Mouse (Mus musculus) limb, embryonic 14.5 days (tissue): ENCODE results near the gene Chn2. TPM values are rescaled to one million over a fixed set of nuclear protein-coding genes. Genes with fewer than 3 reads are reported as not detected.

Experiments used
- ATAC-seq: fragments of 200-750 bp; cut with Nextera tagmentation; 2 replicates; pipeline ENCODE4 v1.8.0; 2017; ENCODE audit warnings: low read depth, moderate number of reproducible peaks, moderate TSS enrichment; ENCODE audit not compliant: low FRiP score
- DNase-seq: peaks from one replicate; pipeline ENCODE4 v3.0.0-alpha.2; 2015; ENCODE audit warnings: low spot score
- H3K27ac ChIP-seq: fragments of 300-500 bp; sonication (generic); replicated peaks from 2 replicates; pipeline ENCODE4 v1.5.1; 2014; ENCODE audit warnings: low read depth, mild to moderate bottlenecking, low read length, moderate library complexity, mixed read lengths
- H3K27me3 ChIP-seq: fragments of 300-500 bp; sonication (generic); 2 replicates; pipeline ENCODE4 v1.6.1; 2014; ENCODE audit warnings: low read length, mixed read lengths; ENCODE audit not compliant: control insufficient read depth, insufficient read depth
- H3K36me3 ChIP-seq: fragments of 300-500 bp; sonication (generic); 2 replicates; pipeline ENCODE4 v1.6.1; 2014; ENCODE audit warnings: mild to moderate bottlenecking, low read length, moderate library complexity, mixed read lengths; ENCODE audit not compliant: control insufficient read depth, insufficient read depth
- H3K4me1 ChIP-seq: fragments of 300-500 bp; sonication (generic); 2 replicates; pipeline ENCODE4 v1.6.1; 2014; ENCODE audit warnings: antibody characterized with exemption, low read length, mixed read lengths; ENCODE audit not compliant: control insufficient read depth, insufficient read depth
- H3K4me2 ChIP-seq: fragments of 300-500 bp; sonication (generic); replicated peaks from 2 replicates; pipeline ENCODE4 v1.6.1; 2014; ENCODE audit warnings: low read depth, mild to moderate bottlenecking, low read length, moderate library complexity; ENCODE audit not compliant: severe bottlenecking
- H3K4me3 ChIP-seq: fragments of 300-500 bp; sonication (generic); replicated peaks from 2 replicates; pipeline ENCODE4 v1.5.1; 2014; ENCODE audit warnings: low read length
- H3K9ac ChIP-seq: fragments of 300-500 bp; sonication (generic); 2 replicates; pipeline ENCODE4 v1.6.1; 2014; ENCODE audit warnings: mild to moderate bottlenecking, low read depth, low read length, moderate library complexity; ENCODE audit not compliant: severe bottlenecking
- H3K9me3 ChIP-seq: fragments of 300-500 bp; sonication (generic); 2 replicates; pipeline ENCODE4 v1.6.1; 2016; ENCODE audit warnings: low read length; ENCODE audit not compliant: control insufficient read depth
- POLR2A ChIP-seq: fragments of 200-500 bp; IDR thresholded peaks from 2 replicates; pipeline ENCODE4 v1.8.0; 2012; ENCODE audit warnings: inconsistent platforms, mild to moderate bottlenecking, moderate library complexity, borderline replicate concordance; ENCODE audit not compliant: insufficient read depth, insufficient read length; ENCODE audit errors: extremely low read depth
- WGBS: fragments of 180-500 bp; shearing (Covaris S2); extraction: QIAGEN DNeasy Blood & Tissue Kit; methylation state at CpG from one replicate; pipeline ENCODE4 v1.1.7; 2014; 5-methylcytosine and 5-hydroxymethylcytosine counted together
- polyA plus RNA-seq, 2 experiments: library from polyadenylated mRNA; depleted of rRNA in 1 of 2; stranded (reverse) in 1 of 2; unstranded in 1 of 2; fragments of >200 nt; fragmentation: Nextera tagmentation in 1 of 2; extraction: Ambion mirVana in 1 of 2; gene quantifications; 2 replicates each; pipeline versions ENCODE4 v1.2.1 to v1.2.3; 2012 to 2014

Chn2 gene
- polyA plus RNA-seq, 2 experiments: 11.5 to 14.3 TPM

GRCm38 (mm10) chr6:54119885-54120666, 80.7 kb downstream of the Chn2 start:
- Histone ChIP-seq H3K27me3 (no peaks in the 10 kb centered on the region), H3K9me3 (no peaks in the 10 kb centered on the region), H3K27ac (no peak overlapping the region), H3K4me3 (no peak overlapping the region), H3K4me1 (no peaks in the 10 kb centered on the region), H3K36me3 (no peaks in the 10 kb centered on the region), H3K4me2 (no peak overlapping the region), H3K9ac (no peak overlapping the region)
- 40% methylated on average over 13 of the region's 13 CpGs for WGBS
- DNase-seq (no peak), ATAC-seq (no peak)
- no peak for TF ChIP-seq POLR2A

DNA sequence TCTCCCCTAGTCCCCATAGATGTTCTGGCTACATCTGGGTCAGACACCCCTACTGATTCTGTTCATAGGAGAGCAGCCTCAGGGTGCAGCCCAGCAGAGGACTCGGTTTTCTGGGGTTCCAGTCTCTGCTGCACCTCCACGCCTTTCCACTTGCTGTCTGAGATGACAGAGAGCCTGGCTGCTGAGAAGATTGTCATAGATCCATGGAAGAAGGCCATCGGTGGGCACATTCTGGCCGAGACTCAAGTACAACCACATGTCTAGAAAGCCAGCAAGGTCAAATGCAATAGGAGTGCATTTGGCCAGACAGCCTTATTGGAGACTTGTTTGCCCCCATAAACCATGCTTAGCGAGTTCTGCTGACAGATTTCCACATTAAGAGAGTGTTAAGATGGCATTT, 81.5 kb downstream of the Chn2 start:
- 71% methylated on average over 5 of the region's 5 CpGs for WGBS
- Histone ChIP-seq H3K36me3 (no peaks in the 10 kb centered on the region), H3K27me3 (no peaks in the 10 kb centered on the region), H3K4me3 (no peak overlapping the region), H3K9me3 (no peaks in the 10 kb centered on the region), H3K27ac (no peak overlapping the region), H3K4me2 (no peak overlapping the region), H3K9ac (no peak overlapping the region), H3K4me1 (no peaks in the 10 kb centered on the region)
- ATAC-seq: no peak
- no peak for DNase-seq
- TF ChIP-seq POLR2A: no peak

GRCm38 (mm10) chr6:54124519-54124918, 85.2 kb downstream of the Chn2 start:
- DNase-seq (no peak), ATAC-seq (no peak)
- 87% methylated on average over 3 of the region's 3 CpGs for WGBS
- H3K4me1 ChIP-seq: 0 out of 2 replicates have a peak, but pooled peaks cover 2% of the 10 kb centered on the region
- no peaks in the 10 kb centered on the region for H3K36me3 ChIP-seq
- H3K9me3 ChIP-seq: no peaks in the 10 kb centered on the region
- no peak overlapping the region for H3K27ac ChIP-seq
- no peaks in the 10 kb centered on the region for H3K27me3 ChIP-seq
- no peak overlapping the region for H3K9ac ChIP-seq
- TF ChIP-seq POLR2A: no peak
- H3K4me3 ChIP-seq: no peak overlapping the region
- H3K4me2 ChIP-seq: no peak overlapping the region

- no peak for ATAC-seq
- no peak for DNase-seq
- H3K4me3 ChIP-seq: no peak overlapping the region
- no peaks in the 10 kb centered on the region for H3K9me3 ChIP-seq
- H3K4me1 ChIP-seq: 0 out of 2 replicates have a peak, but pooled peaks cover 2% of the 10 kb centered on the region
- no peak for TF ChIP-seq POLR2A
- H3K4me2 ChIP-seq: no peak overlapping the region
- no peaks in the 10 kb centered on the region for H3K36me3 ChIP-seq
- H3K27ac ChIP-seq: no peak overlapping the region
- no peaks in the 10 kb centered on the region for H3K27me3 ChIP-seq
- 72% methylated on average over 5 of the region's 5 CpGs for WGBS
- no peak overlapping the region for H3K9ac ChIP-seq
Measured at GRCm38 (mm10) chr6:54125536-54125935, 86.2 kb downstream of the Chn2 start.

DNA sequence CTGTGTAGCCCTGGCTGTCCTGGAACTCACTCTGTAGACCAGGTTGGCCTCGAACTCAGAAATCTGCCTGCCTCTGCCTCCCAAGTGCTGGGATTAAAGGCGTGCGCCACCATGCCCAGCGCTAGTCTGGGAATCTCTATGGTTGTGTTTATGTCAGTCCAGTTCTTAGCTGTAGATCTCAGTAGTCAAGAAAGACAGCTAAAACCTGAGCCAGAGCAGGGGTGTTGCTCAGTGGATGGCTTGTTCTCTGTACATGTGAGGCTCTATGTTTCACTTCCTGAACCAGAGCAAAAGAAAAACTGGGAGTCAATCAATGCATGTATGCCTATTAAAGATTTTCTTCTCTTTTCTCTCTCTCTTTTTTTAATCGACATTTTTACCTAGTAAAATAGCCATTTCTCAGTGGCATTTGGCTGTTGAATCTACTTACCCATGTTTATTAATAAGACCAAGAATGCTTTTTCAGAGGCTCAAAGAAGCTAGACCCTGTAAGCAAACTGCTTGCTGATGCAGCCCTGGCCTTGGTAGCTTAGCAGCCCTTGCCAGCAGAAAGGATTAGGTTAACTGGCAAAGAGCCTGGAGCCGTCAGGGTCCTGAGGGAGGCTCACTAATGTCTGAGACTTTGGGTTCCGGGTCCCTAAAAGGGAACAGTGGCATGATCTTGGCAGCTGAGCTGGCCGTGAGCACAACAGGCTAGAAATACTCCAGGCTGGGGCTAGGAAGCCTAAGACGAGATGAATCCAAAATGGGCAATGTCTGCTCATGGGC, 87.1 kb downstream of the Chn2 start:
- DNase-seq: no peak
- WGBS: 75% methylated on average over 9 of the region's 9 CpGs
- no peak for ATAC-seq
- no peak for TF ChIP-seq POLR2A
- no peak overlapping the region for H3K4me2 ChIP-seq
- H3K4me1 ChIP-seq: 0 out of 2 replicates have a peak, but pooled peaks cover 2% of the 10 kb centered on the region
- H3K27me3 ChIP-seq: no peaks in the 10 kb centered on the region
- no peak overlapping the region for H3K27ac ChIP-seq
- H3K9me3 ChIP-seq: no peaks in the 10 kb centered on the region
- no peaks in the 10 kb centered on the region for H3K36me3 ChIP-seq
- no peak overlapping the region for H3K9ac ChIP-seq
- H3K4me3 ChIP-seq: no peak overlapping the region
